Mouse (Mus musculus) right cerebral cortex, postnatal 10 days (tissue): Measurements from ENCODE around the gene Unc13d.
A peak's percentile ranks its signal among the peaks of the same experiment; 100 is the strongest.

ENCODE experiments used
- DNase-seq, 2 experiments: peaks; one replicate each; pipeline ENCODE4 v3.0.0; 2021; ENCODE audit warnings: low spot score in 2 of 2

The Unc13d gene

DNA sequence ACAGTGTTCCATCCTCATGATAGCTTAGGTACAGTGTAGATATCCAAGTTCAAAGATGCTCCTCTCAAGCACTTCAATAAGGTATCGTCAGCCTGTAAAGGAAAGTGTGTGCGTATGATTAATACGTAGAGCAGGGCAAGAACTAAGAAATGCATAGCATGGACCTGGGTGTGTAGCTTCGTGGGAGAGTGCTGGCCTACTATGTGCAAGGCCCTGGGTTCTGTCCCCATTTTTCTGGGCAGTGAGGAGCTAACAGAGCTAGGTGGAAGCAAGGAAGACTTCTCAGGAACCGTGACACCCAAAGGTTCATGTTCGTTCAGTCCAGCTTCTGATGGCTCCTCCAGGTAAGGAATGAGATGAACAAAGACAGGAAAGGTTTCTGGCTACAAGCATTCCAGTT, 32.6 kb downstream of the Unc13d start:
- no peak for DNase-seq

DNA sequence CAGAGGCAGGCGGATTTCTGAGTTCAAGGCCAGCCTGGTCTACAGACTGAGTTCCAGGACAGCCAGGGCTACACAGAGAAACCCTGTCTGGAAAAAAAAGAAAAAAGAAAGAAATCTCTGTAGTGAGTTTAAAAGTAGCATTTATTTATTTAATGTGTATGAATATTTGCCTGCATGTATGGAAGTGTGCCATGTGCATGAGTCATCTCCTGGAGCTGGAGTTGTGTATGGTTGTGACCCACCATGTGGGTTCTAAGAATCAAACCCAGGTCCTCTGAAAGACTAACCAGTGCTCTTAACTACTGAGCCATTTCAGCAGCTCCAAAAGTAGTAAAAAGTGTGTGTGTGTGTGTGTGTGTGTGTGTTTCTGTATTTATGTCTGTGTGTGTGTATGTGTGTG, 34.5 kb downstream of the Unc13d start:
- DNase-seq, result no peak

DNA sequence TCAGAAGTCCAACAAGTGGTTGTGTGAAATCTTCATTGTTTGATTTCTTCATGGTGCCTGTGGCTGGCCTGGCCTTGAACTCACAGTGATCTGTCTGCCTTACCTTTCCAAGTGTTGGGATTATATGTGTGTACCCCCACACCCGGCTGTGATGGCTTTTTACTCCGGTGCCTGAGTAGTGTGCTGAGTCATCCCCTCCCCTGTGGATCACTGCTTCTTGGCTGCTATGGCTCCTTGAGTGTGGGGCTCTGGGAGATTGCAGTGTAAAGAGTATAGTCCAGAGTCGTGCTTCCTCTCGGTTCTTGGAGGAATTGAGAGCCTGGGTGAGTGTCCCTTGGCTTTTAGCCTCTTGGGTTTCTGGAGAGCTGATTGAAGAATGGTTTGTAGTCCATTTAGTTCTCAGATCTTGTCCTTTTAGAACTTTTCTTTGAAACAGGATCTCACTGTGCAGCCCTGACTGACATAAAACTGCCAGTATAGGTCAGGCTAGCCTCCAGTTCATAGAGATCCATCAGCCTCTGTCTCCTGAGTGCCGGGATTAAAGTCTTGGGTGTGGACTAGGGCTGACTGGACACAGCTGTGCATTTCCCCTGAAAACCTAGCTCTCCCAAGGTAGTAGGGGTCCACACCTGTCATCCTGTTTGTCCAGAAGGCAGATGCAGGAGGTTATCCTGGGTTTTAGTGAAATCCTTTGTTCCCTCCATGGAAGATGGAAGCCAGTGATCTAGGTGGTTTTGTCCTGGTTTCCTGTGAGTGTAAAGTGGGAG, 35.2 kb downstream of the Unc13d start:
- no peak for DNase-seq

DNA sequence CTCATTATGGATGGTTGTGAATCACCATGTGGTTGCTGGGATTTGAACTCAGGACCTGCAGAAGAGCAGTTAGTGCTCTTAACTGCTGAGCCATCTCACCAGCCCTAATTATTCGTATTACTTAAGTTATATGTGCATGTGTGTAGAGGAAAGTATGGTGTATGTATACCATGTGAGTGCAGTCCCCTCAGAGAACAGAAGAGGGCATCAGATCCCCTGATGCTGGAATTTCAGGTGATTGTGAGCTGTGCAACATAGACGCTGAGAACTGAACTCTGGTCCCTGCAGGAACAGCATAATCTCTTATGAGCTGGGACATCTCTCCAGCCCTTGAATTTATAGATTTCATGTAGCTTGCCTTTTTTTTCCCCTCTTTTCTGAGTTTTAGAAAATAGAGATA, 35.9 kb downstream of the Unc13d start:
- DNase-seq, result no peak

DNA sequence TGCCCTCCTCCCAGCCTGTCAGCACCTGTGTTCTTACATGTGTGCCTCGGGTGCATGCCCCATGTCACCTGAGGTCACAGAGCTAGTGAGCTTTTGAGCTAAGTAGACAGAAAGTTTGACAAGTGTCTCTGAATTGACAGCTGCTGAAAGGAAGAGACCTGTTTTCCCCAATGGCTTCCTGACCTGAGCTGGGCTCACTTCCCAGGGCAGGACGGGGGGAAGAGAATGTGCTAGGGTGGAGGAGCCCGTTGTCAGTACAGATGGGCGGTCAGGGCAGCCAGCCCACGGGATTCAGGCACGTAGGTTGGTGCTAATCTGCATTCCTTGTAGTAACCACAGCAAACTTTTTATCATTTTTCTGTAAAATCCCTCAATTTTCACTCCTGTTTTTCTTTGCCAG, 37.2 kb downstream of the Unc13d start:
- no peak for DNase-seq

DNA sequence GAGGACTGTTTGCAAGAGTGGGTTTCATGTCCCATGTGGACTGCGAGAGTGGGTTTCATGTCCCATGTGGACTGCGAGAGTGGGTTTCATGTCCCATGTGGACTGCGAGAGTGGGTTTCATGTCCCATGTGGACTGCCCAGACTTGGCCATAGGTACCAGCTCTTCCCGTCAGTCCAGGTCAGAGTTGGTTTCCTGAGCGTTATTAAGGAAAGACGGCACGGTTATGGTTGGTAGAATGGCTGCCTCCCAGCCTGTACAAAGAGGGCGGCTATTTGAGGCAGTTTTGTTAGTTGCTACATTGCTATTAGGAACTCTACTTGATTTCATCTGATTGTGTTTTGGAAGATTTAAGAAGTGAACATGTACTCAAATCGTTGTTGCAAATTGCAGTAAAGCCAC, 39.9 kb downstream of the Unc13d start:
- DNase-seq, result no peak

DNA sequence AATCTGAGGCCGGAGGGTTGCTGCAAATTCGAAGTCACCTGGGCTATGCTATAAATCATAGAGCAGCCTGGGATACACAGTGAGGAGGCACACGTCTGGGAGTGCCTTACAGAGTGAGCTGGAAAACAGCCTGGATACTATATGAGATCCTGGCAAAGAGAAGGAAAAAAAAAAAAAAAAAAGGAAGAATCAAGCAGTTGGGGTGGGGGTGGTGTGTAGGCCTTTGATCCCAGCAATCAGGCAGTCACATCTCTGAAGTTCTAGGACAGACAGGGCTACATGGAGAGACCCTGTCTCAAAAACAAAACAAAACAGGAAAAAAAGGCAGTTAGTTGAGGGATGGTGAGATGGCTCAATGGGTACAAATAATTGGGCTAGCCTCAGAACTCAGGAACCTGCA, 41.1 kb downstream of the Unc13d start:
- DNase-seq, result no peak

DNA sequence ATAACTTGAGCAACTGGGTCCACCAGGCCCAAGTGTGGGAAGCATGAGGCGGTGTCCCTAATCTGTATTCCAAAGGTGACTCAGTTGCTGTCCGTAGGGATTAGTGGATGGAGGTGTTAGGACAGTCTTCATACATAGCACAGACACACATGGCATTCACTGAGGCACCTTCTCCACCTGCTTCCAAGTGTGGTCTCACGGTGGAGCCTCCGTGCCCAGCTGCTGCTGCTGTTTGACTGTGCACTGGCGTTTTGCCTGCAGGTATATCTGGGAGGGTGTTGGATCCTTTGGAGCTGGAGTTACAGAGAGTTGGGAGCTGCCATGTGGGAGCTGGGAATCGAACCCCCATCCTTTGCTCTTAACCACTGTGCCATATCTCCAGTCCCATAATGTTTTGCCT, 43.2 kb downstream of the Unc13d start:
- DNase-seq, result no peak

DNA sequence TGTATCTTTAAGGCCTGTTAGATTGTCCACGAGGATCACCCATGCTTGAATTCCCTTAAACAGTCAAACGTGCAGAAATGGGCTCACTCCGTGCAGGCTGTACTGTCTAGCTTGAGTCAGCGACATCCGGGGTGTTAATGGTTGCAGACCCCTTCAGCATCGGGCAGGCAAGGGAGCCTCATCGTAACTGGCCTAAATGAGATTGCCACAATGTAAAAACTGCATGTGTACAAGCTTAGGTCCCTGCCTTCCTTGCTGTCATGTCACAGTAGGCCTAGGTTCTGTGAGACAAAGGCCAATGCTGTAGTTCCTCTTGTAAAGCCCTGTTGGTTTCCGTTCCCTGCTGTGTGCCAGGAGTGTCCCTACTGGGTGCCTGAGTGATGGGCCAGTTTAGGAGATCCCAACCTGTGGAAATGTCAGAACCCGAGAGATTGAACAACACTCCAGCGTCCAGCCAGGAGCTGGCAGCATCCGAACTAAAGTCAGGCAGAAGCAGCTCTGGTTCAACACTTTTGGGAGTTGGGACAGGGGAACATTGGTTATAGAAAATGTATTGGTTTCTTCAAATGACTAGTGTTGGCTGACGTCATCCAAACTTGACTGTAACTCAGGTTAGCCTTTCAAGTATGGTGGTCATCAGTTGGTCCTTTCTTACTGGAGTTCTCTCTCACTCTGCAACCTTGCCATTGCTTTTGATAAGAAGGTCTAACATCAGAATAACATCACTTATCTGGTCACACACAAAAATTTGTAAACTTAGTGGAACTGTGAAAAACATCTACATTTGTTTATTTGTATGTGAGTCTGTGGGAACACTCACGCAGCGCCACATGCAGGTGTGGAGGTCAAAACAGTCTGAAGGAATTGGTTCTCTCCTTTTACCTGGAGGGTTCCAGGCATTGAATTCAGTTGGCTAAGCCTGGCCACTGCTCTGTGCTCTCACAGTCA, 46.6 kb downstream of the Unc13d start:
- peak; percentile 42 to 64 for DNase-seq

DNA sequence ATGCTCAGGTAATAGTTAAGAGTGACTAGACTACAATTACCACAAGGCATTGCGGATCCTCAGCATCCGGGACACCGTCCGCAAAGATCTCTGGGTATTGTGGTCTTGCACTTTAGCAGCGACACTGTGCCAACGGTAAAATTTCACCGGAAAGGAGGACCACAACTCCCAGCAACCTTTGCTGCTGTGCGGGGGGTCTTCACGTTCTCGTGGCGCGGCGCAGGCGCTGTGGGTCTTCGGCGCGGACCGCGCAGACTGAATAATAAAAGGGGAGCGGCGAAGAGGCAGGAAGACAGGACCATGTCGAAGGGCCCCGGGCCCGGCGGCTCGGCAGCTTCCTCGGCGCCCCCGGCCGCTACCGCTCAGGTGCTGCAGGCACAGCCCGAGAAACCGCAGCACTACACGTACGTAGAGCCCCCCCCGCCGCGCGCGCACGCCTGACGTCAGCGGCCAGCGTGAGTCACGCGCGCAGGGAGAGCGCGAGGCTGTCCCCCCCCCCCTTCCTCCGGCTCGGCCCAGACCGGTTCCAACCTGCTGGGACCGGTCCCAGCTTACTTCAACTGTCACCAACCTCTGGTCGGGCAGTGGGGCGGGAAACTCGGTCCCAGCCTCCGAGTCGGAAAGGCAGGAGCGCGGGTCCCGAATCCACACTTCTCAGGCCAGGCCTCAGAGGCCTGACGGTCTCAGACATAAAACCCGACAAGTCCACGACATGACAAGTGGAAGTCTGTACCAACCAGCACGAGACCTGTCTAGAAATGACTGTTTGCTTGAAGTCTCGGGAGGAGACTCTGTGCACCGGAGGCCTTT, 47.5 kb downstream of the Unc13d start, which contains the start of gene Unk:
Gene Unk, plus strand, starts transcription at position 235 of the 810 bp plus-strand sequence.
- DNase-seq, result peak; percentile 98 to 99

DNA sequence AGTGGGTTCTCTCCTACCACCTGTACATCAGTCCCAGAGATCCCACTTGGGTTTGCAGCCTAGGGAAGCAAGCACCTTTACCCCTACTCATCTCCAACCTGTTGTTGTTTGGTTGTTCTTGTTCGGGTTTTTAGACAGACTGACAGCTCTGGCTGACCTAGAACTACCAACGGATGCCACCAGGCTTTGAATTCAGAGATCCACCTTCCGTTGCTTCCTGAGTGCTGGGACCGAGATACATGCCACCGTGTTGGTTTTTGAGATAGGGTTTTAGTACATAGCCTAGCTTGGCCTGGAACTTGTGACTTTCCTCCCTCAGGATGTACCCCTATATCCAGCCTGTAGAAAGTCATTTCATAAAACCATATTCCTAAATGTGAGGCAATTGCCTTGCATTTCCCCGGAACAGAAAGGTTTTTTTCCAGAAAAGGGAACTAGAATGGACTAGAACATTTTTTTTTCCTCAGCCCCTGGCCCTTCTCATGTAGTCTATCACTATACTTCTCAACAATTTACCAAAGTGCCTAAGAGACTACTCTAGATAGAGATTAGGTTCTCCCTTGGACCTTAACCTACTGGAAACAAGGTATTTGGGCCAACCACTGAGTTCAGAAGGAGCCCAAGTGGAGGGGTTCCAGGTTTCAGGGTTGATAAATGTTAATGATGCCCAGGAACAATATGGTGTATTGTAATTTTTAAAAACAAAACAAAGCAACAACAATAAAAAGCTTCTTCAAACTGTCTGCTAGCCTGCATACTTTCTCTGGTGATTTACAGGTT, 48.5 kb downstream of the Unc13d start:
- DNase-seq, result no peak

DNA sequence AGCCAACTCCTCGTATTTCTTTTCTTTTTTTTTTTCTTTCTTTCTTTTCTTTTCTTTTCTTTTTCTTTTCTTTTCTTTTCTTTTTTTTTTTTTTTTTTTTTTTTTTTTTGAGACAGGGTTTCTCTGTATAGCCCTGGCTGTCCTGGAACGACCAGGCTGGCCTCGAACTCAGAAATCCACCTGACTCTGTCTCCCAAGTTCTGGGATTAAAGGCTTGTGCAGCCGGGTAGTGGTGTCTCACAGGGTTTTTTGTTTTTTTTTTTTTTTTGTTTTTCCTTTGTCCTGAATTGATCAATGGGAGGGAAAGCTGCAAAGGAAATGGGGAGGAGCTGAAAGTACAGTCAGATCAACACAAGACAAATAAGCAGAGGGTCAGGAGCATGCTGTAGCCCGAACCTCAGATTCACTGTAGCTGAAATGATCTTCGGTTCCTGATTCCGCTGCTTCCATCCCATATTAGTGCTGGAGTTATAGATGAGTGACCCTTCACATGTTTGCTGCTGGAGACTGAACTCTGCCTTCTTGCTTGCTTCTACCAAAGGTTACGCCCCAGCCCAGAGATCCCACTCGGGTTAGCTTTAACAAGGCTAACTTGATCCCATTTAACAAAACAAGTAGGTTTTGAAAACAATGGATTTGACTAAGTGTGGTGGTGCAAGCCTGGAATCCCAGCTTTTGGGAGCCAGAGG, 49.4 kb downstream of the Unc13d start:
- DNase-seq, result no peak

DNA sequence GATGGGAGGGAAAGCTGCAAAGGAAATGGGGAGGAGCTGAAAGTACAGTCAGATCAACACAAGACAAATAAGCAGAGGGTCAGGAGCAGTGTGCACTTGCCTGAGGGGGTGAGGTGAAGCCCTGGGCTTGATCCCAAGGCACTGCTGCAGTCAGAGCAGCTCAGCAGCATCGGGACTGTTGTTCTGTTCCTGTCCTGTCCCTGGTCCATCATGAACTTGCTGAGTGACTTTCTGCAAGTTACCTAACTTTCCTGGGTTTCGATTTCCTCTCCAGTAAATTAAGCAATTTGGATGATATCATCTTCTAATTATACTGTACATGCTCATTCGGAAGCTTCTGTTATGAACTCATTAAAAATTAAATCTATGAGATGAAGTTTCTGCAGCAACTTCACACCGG, 50.0 kb downstream of the Unc13d start, which contains the start of gene H3f3b:
Gene H3f3b, minus strand, starts transcription at position 207 of the 400 bp plus-strand sequence.
- no peak for DNase-seq

DNA sequence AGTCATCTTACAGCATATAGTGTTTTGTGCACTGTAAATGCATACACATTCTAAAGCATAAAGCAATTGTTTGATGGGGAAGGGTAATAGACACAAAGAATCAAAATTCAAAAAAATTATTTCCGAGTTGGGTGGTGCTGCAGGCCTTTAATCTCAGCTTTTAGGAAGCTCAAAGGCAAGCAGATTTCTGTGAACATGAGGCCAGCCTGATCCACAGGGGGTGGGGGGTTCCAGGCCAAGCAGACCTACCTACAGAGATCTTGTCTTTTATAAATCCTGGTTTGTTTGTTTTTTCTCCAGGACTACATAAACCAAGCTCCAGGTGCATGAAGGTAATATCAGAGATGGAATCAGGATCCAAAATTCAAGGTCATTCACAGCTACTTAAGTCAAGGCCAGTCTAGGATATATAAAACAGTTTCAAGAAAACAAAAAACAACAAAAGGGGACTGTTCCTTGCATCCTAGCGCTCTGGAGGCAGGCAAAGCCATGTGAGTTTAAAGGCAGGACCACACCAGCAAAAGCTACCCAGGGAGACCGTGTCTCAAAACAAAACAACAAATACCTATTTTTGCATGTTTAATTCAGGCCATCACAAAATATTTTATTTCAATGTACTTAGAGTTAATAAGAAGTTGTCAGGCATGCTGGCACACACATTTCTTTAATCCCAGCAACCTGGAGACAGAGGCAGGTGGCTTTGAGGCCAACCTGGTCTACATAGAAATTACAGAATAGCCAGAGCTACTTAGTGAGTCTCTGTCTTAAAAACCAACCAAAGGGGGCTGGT, 52.5 kb downstream of the Unc13d start:
- DNase-seq, result no peak

DNA sequence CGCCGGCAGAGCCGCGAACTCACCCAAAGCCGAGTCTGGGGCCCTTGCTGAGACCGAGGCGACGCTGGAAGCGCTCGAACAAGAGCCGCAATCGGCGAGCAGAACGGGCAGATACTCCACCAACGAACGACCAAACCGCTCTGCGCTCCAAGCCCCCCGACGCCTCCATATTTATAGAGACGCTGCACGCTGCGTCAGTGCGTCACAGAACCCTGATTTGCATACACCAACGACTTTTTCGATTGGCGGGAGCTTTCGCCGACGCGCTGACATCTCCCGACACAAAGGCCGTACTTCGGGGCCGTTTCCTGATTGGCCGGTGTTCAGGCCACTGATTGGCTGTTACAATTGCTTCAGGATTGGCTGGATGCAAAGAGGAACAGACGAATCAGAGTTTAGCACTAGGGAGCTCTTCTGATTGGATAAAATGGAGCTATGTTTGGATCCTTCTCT, 53.4 kb downstream of the Unc13d start:
- DNase-seq, result peak; percentile 98 to 99

DNA sequence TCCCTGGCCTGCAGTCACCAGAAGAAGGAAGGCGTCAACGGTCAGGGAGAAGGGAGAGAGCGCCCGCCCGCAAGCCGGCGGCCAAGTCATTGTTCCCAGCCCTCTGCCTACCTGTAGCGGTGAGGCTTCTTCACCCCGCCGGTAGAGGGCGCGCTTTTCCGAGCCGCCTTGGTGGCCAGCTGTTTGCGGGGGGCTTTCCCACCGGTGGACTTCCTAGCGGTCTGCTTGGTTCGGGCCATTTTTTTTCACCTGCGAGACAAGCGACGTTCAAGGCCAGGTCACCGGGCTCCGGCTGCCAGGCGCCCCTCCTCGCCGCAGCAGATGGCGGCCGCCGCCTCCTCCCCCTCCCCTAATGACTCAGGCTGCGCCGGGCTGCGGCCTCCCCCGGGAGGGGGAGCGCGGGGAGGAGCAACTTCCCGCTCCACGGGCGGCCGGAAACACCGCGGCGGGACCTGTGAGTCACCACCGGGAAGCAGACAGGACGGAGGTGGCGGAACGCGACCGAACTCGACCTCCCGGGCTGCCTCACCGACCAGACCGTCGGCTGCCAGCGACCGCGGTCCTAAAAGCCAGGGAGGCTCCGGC, 53.9 kb downstream of the Unc13d start:
- peak; percentile 80 to 85 for DNase-seq

DNA sequence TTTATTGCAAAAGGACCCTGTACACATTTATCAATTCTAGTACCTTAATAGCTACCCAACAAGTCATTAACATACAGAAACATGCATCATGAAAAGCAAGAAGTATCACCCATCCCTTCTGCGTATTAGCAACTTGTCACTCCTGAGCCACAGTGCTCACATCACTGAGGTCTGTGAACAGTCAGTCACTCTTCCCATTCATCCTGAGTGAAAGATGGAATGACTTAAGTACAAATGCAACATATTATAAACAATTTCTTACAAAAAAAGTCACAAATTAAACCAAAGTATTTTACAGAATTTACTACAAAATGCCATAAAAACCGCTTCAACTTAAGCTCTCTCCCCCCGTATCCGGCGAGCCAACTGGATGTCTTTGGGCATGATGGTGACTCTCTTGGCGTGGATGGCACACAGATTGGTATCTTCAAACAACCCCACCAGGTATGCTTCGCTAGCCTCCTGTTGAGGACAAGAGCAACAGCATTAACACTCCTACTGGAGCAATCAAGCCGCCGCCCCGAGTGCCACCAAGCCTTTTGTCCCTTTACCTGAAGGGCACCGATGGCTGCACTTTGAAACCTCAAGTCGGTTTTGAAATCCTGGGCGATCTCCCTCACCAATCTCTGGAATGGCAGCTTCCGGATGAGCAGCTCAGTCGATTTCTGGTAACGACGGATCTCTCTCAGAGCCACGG, 54.5 kb downstream of the Unc13d start:
- peak in 1 of 2 experiments; percentile 35 for DNase-seq

DNA sequence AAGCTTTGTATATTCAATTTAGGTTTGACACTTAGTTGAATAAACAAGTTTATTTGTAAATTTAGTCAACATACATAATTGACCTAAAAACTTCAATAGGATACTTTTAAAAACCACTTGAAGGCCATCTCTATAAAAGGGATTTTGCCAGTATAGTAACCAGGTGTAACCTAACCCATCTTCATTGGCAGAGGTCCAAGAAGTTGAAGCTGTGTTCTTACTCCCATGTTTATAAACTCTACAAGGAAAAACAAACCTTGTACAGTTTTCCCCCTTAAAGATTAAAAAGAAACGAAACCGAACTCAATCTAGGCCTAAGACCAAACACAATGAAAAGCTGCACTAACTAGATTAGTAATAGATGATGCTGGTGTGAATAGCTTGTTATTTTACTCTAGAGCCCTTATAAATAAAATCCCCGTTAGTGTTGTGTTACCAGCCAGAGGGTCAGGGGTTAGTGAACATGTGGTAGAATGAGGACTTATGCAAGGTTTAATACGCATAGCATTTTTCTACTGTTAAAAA, 55.4 kb downstream of the Unc13d start:
- DNase-seq, result no peak
